Mouse (Mus musculus) liver, adult 2 months (tissue): ENCODE measurements around the gene Cdc14a. TPM values are rescaled to one million over a fixed set of nuclear protein-coding genes. Genes with fewer than 3 reads are reported as not detected.
A peak's percentile ranks its signal among the peaks of the same experiment; 100 is the strongest.

Experiments used
- DNase-seq: peaks from one replicate; pipeline ENCODE4 v3.0.0-alpha.2; 2011; ENCODE audit warnings: low read depth, low spot score; ENCODE audit errors: extremely low read depth
- H3K27ac ChIP-seq: fragments of 200-500 bp; replicated peaks from 2 replicates; pipeline ENCODE4 v1.5.1; 2012; ENCODE audit warnings: low read depth, mild to moderate bottlenecking, control low read depth, inconsistent platforms, low read length; ENCODE audit not compliant: insufficient read depth
- H3K27me3 ChIP-seq: fragments of 200-500 bp; 2 replicates; pipeline ENCODE4 v1.6.1; 2012; ENCODE audit warnings: mild to moderate bottlenecking, moderate library complexity, low read length, inconsistent platforms; ENCODE audit not compliant: control insufficient read depth, insufficient read depth
- H3K36me3 ChIP-seq: fragments of 200-500 bp; 2 replicates; pipeline ENCODE4 v1.6.1; 2012; ENCODE audit warnings: low read length, inconsistent platforms; ENCODE audit not compliant: control insufficient read depth, insufficient read depth
- H3K4me1 ChIP-seq: fragments of 200-500 bp; 2 replicates; pipeline ENCODE4 v1.6.1; 2011; ENCODE audit warnings: low read length; ENCODE audit not compliant: control insufficient read depth, insufficient read depth
- H3K4me3 ChIP-seq: fragments of 200-500 bp; 2 replicates; pipeline ENCODE4 v1.5.1; 2011; ENCODE audit warnings: low read depth, mild to moderate bottlenecking, control low read depth, low read length, moderate library complexity; ENCODE audit not compliant: insufficient read depth
- H3K79me2 ChIP-seq: fragments of 200-500 bp; 2 replicates; pipeline ENCODE4 v1.6.1; 2012; ENCODE audit warnings: inconsistent platforms, mild to moderate bottlenecking, low read length, moderate library complexity; ENCODE audit not compliant: control insufficient read depth, insufficient read depth
- H3K9ac ChIP-seq: fragments of 200-500 bp; 2 replicates; pipeline ENCODE4 v1.6.1; 2012; ENCODE audit warnings: low read depth, mild to moderate bottlenecking, control low read depth, inconsistent platforms, low read length
- CTCF ChIP-seq: fragments of 200-500 bp; IDR thresholded peaks from 2 replicates; pipeline ENCODE4 v1.5.1; 2011; ENCODE audit warnings: low read depth, low read length, control low read depth
- POLR2A ChIP-seq: fragments of 200-500 bp; IDR thresholded peaks from 2 replicates; pipeline ENCODE4 v1.6.1; 2011; ENCODE audit warnings: low read length, control low read depth; ENCODE audit not compliant: insufficient read depth; ENCODE audit errors: extremely low read depth
- WGBS: fragments of 180-500 bp; shearing (Covaris S2); methylation state at CpG from one replicate; pipeline ENCODE4 v1.1.7; 2018; 5-methylcytosine and 5-hydroxymethylcytosine counted together
- polyA plus RNA-seq: library from polyadenylated mRNA; depleted of rRNA; stranded (reverse); fragments of >200 nt; gene quantifications from 2 replicates; pipeline ENCODE4 v1.2.3, GENCODE M21; 2012
- total RNA-seq: library from RNA; depleted of rRNA; stranded (reverse); fragments of >200 nt; gene quantifications from 2 replicates; pipeline ENCODE4 v1.2.3, GENCODE M21; 2014

The Cdc14a gene
- total and polyA plus RNA-seq, 2 experiments, result 0.50 to 1.1 TPM

DNA sequence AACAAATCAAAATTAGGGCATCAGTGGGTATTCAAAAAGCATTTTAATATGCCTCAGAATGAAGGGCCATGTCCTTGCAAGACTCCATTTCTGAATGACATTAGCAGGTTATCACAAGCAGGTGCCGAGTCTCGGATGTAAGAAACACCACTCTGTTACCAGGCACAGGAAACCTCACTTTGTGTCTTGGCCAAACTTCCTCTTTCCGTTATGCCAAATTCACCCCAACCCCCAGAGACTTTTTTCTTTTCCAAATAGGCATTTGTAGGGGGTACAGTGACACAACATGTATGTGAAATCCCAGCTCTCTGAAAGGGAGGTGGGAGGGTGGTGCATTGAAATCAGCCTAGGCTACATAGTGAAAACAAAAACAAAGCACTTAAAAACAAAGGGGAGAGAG, 12.3 kb upstream of the Cdc14a start:
- Histone ChIP-seq H3K4me1 (no peaks in the 10 kb centered on the region), H3K9ac (no peak overlapping the region), H3K36me3 (no peaks in the 10 kb centered on the region), H3K4me3 (no peak overlapping the region), H3K27me3 (no peaks in the 10 kb centered on the region), H3K27ac (no peak overlapping the region), H3K79me2 (no peaks in the 10 kb centered on the region)
- no peak for DNase-seq
- no peak for TF ChIP-seq CTCF
- TF ChIP-seq POLR2A, result no peak
- 82% methylated on average over 3 of the region's 3 CpGs for WGBS

- Histone ChIP-seq H3K27me3 (no peaks in the 10 kb centered on the region), H3K4me1 (no peaks in the 10 kb centered on the region), H3K79me2 (no peaks in the 10 kb centered on the region), H3K27ac (no peak overlapping the region), H3K4me3 (no peak overlapping the region), H3K9ac (no peak overlapping the region), H3K36me3 (no peaks in the 10 kb centered on the region)
- WGBS, result 83% methylated on average over 3 of the region's 3 CpGs
- TF ChIP-seq POLR2A (no peak), CTCF (no peak)
- DNase-seq, result no peak
Observed at GRCm38 (mm10) chr3:116434757-116435156, 10.9 kb upstream of the Cdc14a start.

- WGBS, result 95% methylated on average over 6 of the region's 6 CpGs
- no peaks in the 10 kb centered on the region for H3K4me1 ChIP-seq
Observed at GRCm38 (mm10) chr3:116425901-116426300, 2.1 kb upstream of the Cdc14a start.

DNA sequence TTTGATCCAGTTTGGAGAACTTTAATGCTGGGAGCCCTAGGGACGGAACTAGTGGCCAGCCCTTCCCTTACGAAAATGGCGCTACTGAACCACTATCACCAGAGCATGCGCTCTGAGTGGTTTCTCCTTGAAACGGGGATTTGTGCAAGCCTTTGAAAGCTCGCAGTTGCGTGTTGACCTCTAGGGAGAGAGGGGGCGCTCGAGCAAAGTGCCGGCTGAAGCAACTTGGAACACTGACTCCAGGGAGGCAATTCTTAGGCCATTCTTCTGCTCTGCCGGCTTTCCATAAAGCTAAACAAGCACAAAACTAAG, 1.1 kb upstream of the Cdc14a start:
- H3K36me3 ChIP-seq, result no peaks in the 10 kb centered on the region
- no peaks in the 10 kb centered on the region for H3K27me3 ChIP-seq
- peak; percentile 76 for DNase-seq
- H3K79me2 ChIP-seq, result no peaks in the 10 kb centered on the region
- no peaks in the 10 kb centered on the region for H3K4me1 ChIP-seq
- no peak overlapping the region for H3K9ac ChIP-seq
- H3K4me3 ChIP-seq, result peak overlapping the region; percentile 70; the same call in 1 of the 2 replicates
- TF ChIP-seq CTCF (peak; percentile 62), POLR2A (no peak)
- 2% methylated on average over 11 of the region's 11 CpGs for WGBS
- H3K27ac ChIP-seq, result no peak overlapping the region

More at GRCm38 (mm10) chr3:116425901-116426300, 2.1 kb upstream of the Cdc14a start:
- Histone ChIP-seq H3K27me3 (no peaks in the 10 kb centered on the region), H3K79me2 (no peaks in the 10 kb centered on the region), H3K27ac (no peak overlapping the region), H3K4me3 (no peak overlapping the region), H3K36me3 (no peaks in the 10 kb centered on the region), H3K9ac (no peak overlapping the region)
- TF ChIP-seq POLR2A, result no peak
- no peak for TF ChIP-seq CTCF
- DNase-seq, result no peak

DNA sequence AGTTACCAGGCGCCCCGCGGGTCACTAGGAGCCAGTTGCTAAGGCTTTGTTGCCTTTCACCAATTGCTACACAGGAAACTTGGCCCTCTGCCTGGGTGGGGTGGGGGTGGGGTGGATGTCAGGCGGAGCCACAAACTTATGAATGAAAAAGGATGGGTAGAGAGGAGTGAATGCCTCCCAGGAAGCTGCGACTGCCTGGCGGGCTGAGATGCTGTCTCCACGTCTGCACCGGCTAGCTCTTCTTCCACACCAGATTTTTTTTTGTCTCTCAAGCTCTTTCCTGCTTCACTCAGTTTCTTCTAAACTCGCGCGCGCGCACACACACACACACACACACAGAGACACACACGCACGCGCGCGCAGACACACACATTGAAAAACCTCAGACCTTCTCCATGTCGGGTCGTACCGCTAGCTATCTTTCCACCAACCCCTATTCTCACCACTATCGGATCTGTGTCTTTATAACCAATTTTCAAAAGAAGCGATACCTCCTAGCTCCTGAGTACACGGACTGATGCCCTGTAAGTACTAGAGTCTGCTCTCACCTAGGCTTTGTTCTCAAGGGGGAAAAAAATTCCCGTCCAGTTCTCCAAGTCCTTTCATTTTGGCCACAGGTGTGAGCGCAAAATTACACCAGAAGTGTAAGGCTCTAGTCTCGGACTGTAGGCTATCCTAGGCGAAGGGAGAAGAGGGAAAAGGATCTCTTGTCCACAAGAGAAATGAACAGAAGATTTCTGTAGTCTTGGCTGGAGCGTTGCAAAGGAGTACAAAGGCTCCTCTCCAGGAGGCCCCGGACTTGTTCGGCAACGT, 534 bp upstream of the Cdc14a start:
- H3K79me2 ChIP-seq, result no peaks in the 10 kb centered on the region
- 1% methylated on average over 32 of the region's 32 CpGs for WGBS
- H3K27ac ChIP-seq, result no peak overlapping the region
- peak overlapping the region; percentile 70 for H3K4me3 ChIP-seq
- peak; percentile 19 for DNase-seq
- no peaks in the 10 kb centered on the region for H3K4me1 ChIP-seq
- H3K36me3 ChIP-seq, result no peaks in the 10 kb centered on the region
- no peak for TF ChIP-seq CTCF
- no peak for TF ChIP-seq POLR2A
- no peaks in the 10 kb centered on the region for H3K27me3 ChIP-seq
- H3K9ac ChIP-seq, result no peak overlapping the region

GRCm38 (mm10) chr3:116422795-116423352, 958 bp downstream of the Cdc14a start:
- no peaks in the 10 kb centered on the region for H3K4me1 ChIP-seq
- no peaks in the 10 kb centered on the region for H3K36me3 ChIP-seq
- no peak for DNase-seq
- peak overlapping the region; percentile 83 for H3K9ac ChIP-seq
- H3K79me2 ChIP-seq, result no peaks in the 10 kb centered on the region
- WGBS, result 12% methylated on average over 23 of the region's 23 CpGs
- no peaks in the 10 kb centered on the region for H3K27me3 ChIP-seq
- TF ChIP-seq CTCF (peak; percentile 40), POLR2A (no peak)
- no peak overlapping the region for H3K27ac ChIP-seq
- peak overlapping the region; percentile 70 for H3K4me3 ChIP-seq
